In the genomic region with DNA sequence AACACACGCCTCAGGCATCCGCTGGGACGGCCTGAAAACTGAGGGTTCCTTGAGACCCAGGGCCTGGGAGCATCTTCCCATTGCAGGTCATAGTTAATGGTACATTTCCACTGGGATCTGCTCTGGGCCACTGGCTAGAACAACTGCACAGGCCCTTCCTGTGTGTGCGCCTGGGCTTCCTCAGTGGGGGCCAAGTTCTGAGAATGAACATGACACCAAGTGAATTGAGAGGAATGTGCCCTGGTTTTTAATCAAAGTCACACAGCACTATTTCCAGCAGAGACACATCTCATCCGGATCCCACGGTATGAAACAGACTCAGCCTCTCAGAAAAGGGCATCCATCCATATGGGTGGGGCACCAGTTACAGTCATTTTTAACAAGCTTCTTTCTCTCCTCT, we compare ENCODE assay signal across 23 mouse cellular contexts.
DNase-seq lines count a peak whose midpoint lies in the region; ATAC-seq and TF ChIP-seq lines count a peak whose summit lies in the region.
"Had no signal": no experiment of that assay in that cellular context is flagged by ENCODE, and none has a peak within 500 bp of the region (broad histone marks: within the 10 kb centered on the region; RNA-seq: fewer than 3 reads in every experiment).

No protein-coding gene starts in this region.

- H3K9me3 ChIP-seq in heart, embryonic 10.5 days: no peaks in the 10 kb centered on the region
- no peaks in the 10 kb centered on the region for H3K9me3 ChIP-seq in hindbrain, postnatal 0 days (ENCODE audit: low read length)
- H3K9me3 ChIP-seq in hindbrain, embryonic 10.5 days: no peaks in the 10 kb centered on the region
- H3K9me3 ChIP-seq: forebrain, embryonic 10.5 days; forebrain, embryonic 13.5 days; G1E; hindbrain, embryonic 12.5 days; hindbrain, embryonic 15.5 days; intestine, embryonic 15.5 days had no signal

- 0 out of 2 replicates have a peak, but pooled peaks have one; percentile 35 for ATAC-seq in hindbrain, postnatal 0 days
- ATAC-seq: forebrain, embryonic 13.5 days; forebrain, embryonic 16.5 days; intestine, embryonic 15.5 days; Patski had no signal

- peak; percentile 93 for DNase-seq in heart, adult 11 months
- no peak for DNase-seq in heart, embryonic 10.5 days (ENCODE audit: low spot score)
- peak; percentile 18 for DNase-seq in heart, adult 8-10 months (ENCODE audit: low spot score)
- DNase-seq in heart, postnatal 36 days: no peak
- DNase-seq in hindbrain, postnatal 0 days (ENCODE audit: low spot score): no peak
- DNase-seq in hindbrain, embryonic 10.5 days (ENCODE audit: low spot score): no peak
- DNase-seq in kidney, postnatal 4 days: no peak
- DNase-seq: adrenal gland, postnatal 10 days; adrenal gland, postnatal 36 days; B cell, adult 2 months; cerebellum, postnatal 14 days; gastrocnemius, postnatal 14 days; kidney, adult 11 months; kidney, adult 8-10 months had no signal

- no peaks in the 10 kb centered on the region for H3K27me3 ChIP-seq in heart, embryonic 10.5 days (ENCODE audit: insufficient read depth, poor library complexity, severe bottlenecking)
- no peaks in the 10 kb centered on the region for H3K27me3 ChIP-seq in hindbrain, postnatal 0 days (ENCODE audit: insufficient read depth, low read length)
- H3K27me3 ChIP-seq in hindbrain, embryonic 10.5 days (ENCODE audit: insufficient read depth, poor library complexity, severe bottlenecking): no peaks in the 10 kb centered on the region
- H3K27me3 ChIP-seq: CH12.LX; forebrain, embryonic 13.5 days; hindbrain, embryonic 12.5 days; hindbrain, embryonic 15.5 days; intestine, embryonic 15.5 days had no signal

- 83% methylated on average over 6 of the region's 6 CpGs for WGBS in heart, embryonic 10.5 days
- WGBS in hindbrain, postnatal 0 days: 70% methylated on average over 6 of the region's 6 CpGs
- WGBS in hindbrain, embryonic 10.5 days: 85% methylated on average over 6 of the region's 6 CpGs

- H3K4me1 ChIP-seq in heart, embryonic 10.5 days: no peaks in the 10 kb centered on the region
- H3K4me1 ChIP-seq in hindbrain, postnatal 0 days (ENCODE audit: insufficient read depth, low read length): no peaks in the 10 kb centered on the region; the same call in 1 of the 2 replicates
- H3K4me1 ChIP-seq in hindbrain, embryonic 10.5 days (replicated peaks): no peaks in the 10 kb centered on the region
- H3K4me1 ChIP-seq: forebrain, embryonic 10.5 days; forebrain, embryonic 13.5 days; hindbrain, embryonic 12.5 days; hindbrain, embryonic 15.5 days; intestine, embryonic 15.5 days had no signal

- no peak overlapping the region for H3K4me2 ChIP-seq in hindbrain, postnatal 0 days (ENCODE audit: low read depth, low read length)
- H3K4me2 ChIP-seq: forebrain, embryonic 13.5 days; hindbrain, embryonic 12.5 days; hindbrain, embryonic 15.5 days; intestine, embryonic 15.5 days had no signal

- no peak overlapping the region for H3K9ac ChIP-seq in hindbrain, postnatal 0 days (replicated peaks; ENCODE audit: low read length)
- H3K9ac ChIP-seq: forebrain, embryonic 13.5 days; hindbrain, embryonic 12.5 days; hindbrain, embryonic 15.5 days; intestine, embryonic 15.5 days had no signal

- H3K27ac ChIP-seq in heart, embryonic 10.5 days: no peak overlapping the region
- H3K27ac ChIP-seq in hindbrain, postnatal 0 days: no peak overlapping the region
- H3K27ac ChIP-seq in hindbrain, embryonic 10.5 days: no peak overlapping the region
- H3K27ac ChIP-seq: forebrain, embryonic 10.5 days; forebrain, embryonic 13.5 days; hindbrain, embryonic 12.5 days; hindbrain, embryonic 15.5 days; intestine, embryonic 15.5 days had no signal

- no peak overlapping the region for H3K4me3 ChIP-seq in heart, embryonic 10.5 days
- no peak overlapping the region for H3K4me3 ChIP-seq in hindbrain, postnatal 0 days (ENCODE audit: low read length)
- no peak overlapping the region for H3K4me3 ChIP-seq in hindbrain, embryonic 10.5 days
- H3K4me3 ChIP-seq: forebrain, embryonic 10.5 days; forebrain, embryonic 13.5 days; hindbrain, embryonic 12.5 days; hindbrain, embryonic 15.5 days; intestine, embryonic 15.5 days had no signal

- no peaks in the 10 kb centered on the region for H3K36me3 ChIP-seq in heart, embryonic 10.5 days
- H3K36me3 ChIP-seq in hindbrain, postnatal 0 days (ENCODE audit: insufficient read depth, low read length): no peaks in the 10 kb centered on the region
- no peaks in the 10 kb centered on the region for H3K36me3 ChIP-seq in hindbrain, embryonic 10.5 days
- H3K36me3 ChIP-seq: forebrain, embryonic 10.5 days; G1E; hindbrain, embryonic 12.5 days; hindbrain, embryonic 15.5 days; intestine, embryonic 15.5 days had no signal

- intact Hi-C loops in heart, postnatal 36 days (cut with DNase I): no loop called here

- no peak for TF ChIP-seq CTCF in hindbrain, postnatal 0 days (IDR thresholded peaks at IDR 0.05; ENCODE audit: low read depth)

Comparison
In these comparisons a context has a peak if more than half of its experiments do, and no peak if none do; other contexts are left out.
1. DNase-seq: peak in heart, adult 11 months (single experiment) and heart, adult 8-10 months (single experiment); none in heart, embryonic 10.5 days (single experiment), heart, postnatal 36 days (0 of 2), hindbrain, postnatal 0 days (single experiment), hindbrain, embryonic 10.5 days (single experiment) and kidney, postnatal 4 days (0 of 2).